Mouse (Mus musculus) CH12.LX (cell line): ENCODE data around the gene Meaf6. TPM values are rescaled to one million over a fixed set of nuclear protein-coding genes. Genes with fewer than 3 reads are reported as not detected.
A peak's percentile ranks its signal among the peaks of the same experiment; 100 is the strongest.

Experiments
- DNase-seq: peaks from one replicate; pipeline ENCODE4 v3.0.0-alpha.2; 2013; ENCODE audit errors: extremely low read depth
- H3K27ac ChIP-seq: 2 replicates; pipeline ENCODE4 v1.5.1; 2012; ENCODE audit warnings: low read depth, mild to moderate bottlenecking, control low read depth, moderate library complexity; ENCODE audit not compliant: insufficient read depth
- H3K27me3 ChIP-seq: replicated peaks from 2 replicates; pipeline ENCODE3; 2012; ENCODE audit warnings: inconsistent platforms
- H3K36me3 ChIP-seq, 2 experiments: replicated peaks in 1 of 2; 2 replicates each; pipeline versions ENCODE3 to v1.6.1; 2012; ENCODE audit warnings: inconsistent platforms in 1 of 2, low read length in 1 of 2, mild to moderate bottlenecking in 1 of 2, mixed read lengths in 1 of 2, moderate library complexity in 1 of 2; ENCODE audit not compliant: control insufficient read depth in 1 of 2, insufficient read depth in 1 of 2
- H3K4me1 ChIP-seq, 2 experiments: 2 replicates each; pipeline ENCODE4 v1.6.1; 2012; ENCODE audit warnings: inconsistent platforms in 1 of 2, moderate library complexity in 1 of 2; ENCODE audit not compliant: insufficient read depth in 2 of 2, control insufficient read depth in 1 of 2
- H3K4me2 ChIP-seq: 2 replicates; pipeline ENCODE4 v1.6.1; 2012; ENCODE audit warnings: low read depth, mild to moderate bottlenecking, control low read depth; ENCODE audit not compliant: poor library complexity, insufficient read depth, severe bottlenecking
- H3K4me3 ChIP-seq, 3 experiments: fragments of 150-350 bp in 1 of 3; sonication (generic) in 1 of 3; replicated peaks in 1 of 3; 2 replicates each; pipeline versions ENCODE3 to v1.5.1; 2011 to 2012; ENCODE audit warnings: low read depth in 2 of 3, low read length in 2 of 3, mild to moderate bottlenecking in 2 of 3, moderate library complexity in 2 of 3, control low read depth in 1 of 3, improper control_type of control experiment in 1 of 3, inconsistent platforms in 1 of 3, mixed read lengths in 1 of 3; ENCODE audit not compliant: poor library complexity in 1 of 3
- H3K79me2 ChIP-seq: replicated peaks from 2 replicates; pipeline ENCODE4 v1.6.1; 2012; ENCODE audit warnings: mild to moderate bottlenecking, moderate library complexity; ENCODE audit not compliant: control insufficient read depth, poor library complexity, insufficient read depth, severe bottlenecking; ENCODE audit errors: extremely low read depth
- H3K9ac ChIP-seq: 2 replicates; pipeline ENCODE4 v1.6.1; 2012; ENCODE audit warnings: low read depth, mild to moderate bottlenecking, control low read depth, moderate library complexity; ENCODE audit not compliant: insufficient read depth
- H3K9me3 ChIP-seq: replicated peaks from 2 replicates; pipeline ENCODE3; 2012; ENCODE audit warnings: low read length, inconsistent platforms, mixed read lengths
- CTCF ChIP-seq, 2 experiments: IDR thresholded peaks in 1 of 2; conservative IDR thresholded peaks in 1 of 2; 2 replicates each; pipeline ENCODE4 v1.5.1; 2011 to 2012; ENCODE audit warnings: low read depth in 2 of 2, low read length in 2 of 2, improper control_type of control experiment in 1 of 2, inconsistent platforms in 1 of 2, mild to moderate bottlenecking in 1 of 2, moderate library complexity in 1 of 2
- E2F4 ChIP-seq: IDR thresholded peaks from 2 replicates; pipeline ENCODE4 v1.6.1; 2011; ENCODE audit warnings: low read depth, low read length, improper control_type of control experiment; ENCODE audit not compliant: insufficient replicate concordance
- ELF1 ChIP-seq: IDR thresholded peaks from 2 replicates; pipeline ENCODE4 v1.6.1; 2014; ENCODE audit warnings: low read depth, mild to moderate bottlenecking, inconsistent platforms, low read length, improper control_type of control experiment
- EP300 ChIP-seq: IDR thresholded peaks from 2 replicates; pipeline ENCODE4 v1.6.1; 2011; ENCODE audit warnings: low read length, improper control_type of control experiment
- ETS1 ChIP-seq: conservative IDR thresholded peaks from 2 replicates; pipeline ENCODE4 v1.6.1; 2012; ENCODE audit warnings: low read depth, mild to moderate bottlenecking, inconsistent platforms, low read length, improper control_type of control experiment, moderate library complexity
- HCFC1 ChIP-seq: IDR thresholded peaks from 2 replicates; pipeline ENCODE4 v1.6.1; 2012; ENCODE audit warnings: low read depth, mild to moderate bottlenecking, inconsistent platforms, low read length, improper control_type of control experiment
- IRF4 ChIP-seq: IDR thresholded peaks from 2 replicates; pipeline ENCODE4 v1.6.1; 2014; ENCODE audit warnings: low read depth, mild to moderate bottlenecking, inconsistent platforms, low read length, improper control_type of control experiment
- JUND ChIP-seq: conservative IDR thresholded peaks from 2 replicates; pipeline ENCODE4 v1.6.1; 2011; ENCODE audit warnings: low read depth, low read length, improper control_type of control experiment
- KAT2A ChIP-seq: IDR thresholded peaks from 2 replicates; pipeline ENCODE4 v1.6.1; 2012; ENCODE audit warnings: low read length, improper control_type of control experiment, inconsistent platforms; ENCODE audit not compliant: insufficient replicate concordance
- MAFK ChIP-seq: IDR thresholded peaks from 2 replicates; pipeline ENCODE4 v1.6.1; 2011; ENCODE audit warnings: low read length, improper control_type of control experiment; ENCODE audit not compliant: insufficient replicate concordance
- MAZ ChIP-seq: IDR thresholded peaks from 2 replicates; pipeline ENCODE4 v1.6.1; 2012; ENCODE audit warnings: low read depth, mild to moderate bottlenecking, inconsistent platforms, low read length, improper control_type of control experiment, moderate library complexity
- MEF2A ChIP-seq: IDR thresholded peaks from 2 replicates; pipeline ENCODE4 v1.6.1; 2014; ENCODE audit warnings: low read depth, mild to moderate bottlenecking, inconsistent platforms, low read length, improper control_type of control experiment, borderline replicate concordance
- MXI1 ChIP-seq: IDR thresholded peaks from 2 replicates; pipeline ENCODE4 v1.6.1; 2011; ENCODE audit warnings: mild to moderate bottlenecking, low read depth, low read length, improper control_type of control experiment
- NRF1 ChIP-seq: IDR thresholded peaks from 2 replicates; pipeline ENCODE4 v1.6.1; 2014; ENCODE audit warnings: low read depth, mild to moderate bottlenecking, inconsistent platforms, low read length, improper control_type of control experiment, moderate library complexity
- RAD21 ChIP-seq: IDR thresholded peaks from 2 replicates; pipeline ENCODE4 v1.6.1; 2011; ENCODE audit warnings: low read depth, mild to moderate bottlenecking, low read length, improper control_type of control experiment, moderate library complexity
- SIN3A ChIP-seq: IDR thresholded peaks from 2 replicates; pipeline ENCODE4 v1.6.1; 2012; ENCODE audit warnings: low read length, improper control_type of control experiment, inconsistent platforms
- SMC3 ChIP-seq: IDR thresholded peaks from 2 replicates; pipeline ENCODE4 v1.6.1; 2011; ENCODE audit warnings: low read depth, low read length, improper control_type of control experiment
- TBP ChIP-seq: conservative IDR thresholded peaks from 2 replicates; pipeline ENCODE4 v1.6.1; 2011; ENCODE audit warnings: low read depth, low read length, improper control_type of control experiment
- TCF12 ChIP-seq: IDR thresholded peaks from 2 replicates; pipeline ENCODE4 v1.6.1; 2014; ENCODE audit warnings: low read depth, mild to moderate bottlenecking, inconsistent platforms, low read length, improper control_type of control experiment
- USF2 ChIP-seq: conservative IDR thresholded peaks from 2 replicates; pipeline ENCODE4 v1.6.1; 2011; ENCODE audit warnings: low read depth, low read length, improper control_type of control experiment
- ZC3H11A ChIP-seq: IDR thresholded peaks from 2 replicates; pipeline ENCODE4 v1.6.1; 2012; ENCODE audit warnings: low read depth, mild to moderate bottlenecking, inconsistent platforms, low read length, improper control_type of control experiment
- ZKSCAN1 ChIP-seq: IDR thresholded peaks from 2 replicates; pipeline ENCODE4 v1.6.1; 2012; ENCODE audit warnings: low read depth, inconsistent platforms, low read length, improper control_type of control experiment, borderline replicate concordance
- ZMIZ1 ChIP-seq: IDR thresholded peaks from 2 replicates; pipeline ENCODE4 v1.6.1; 2012; ENCODE audit warnings: low read depth, mild to moderate bottlenecking, inconsistent platforms, low read length, improper control_type of control experiment
- ZNF384 ChIP-seq: IDR thresholded peaks from 2 replicates; pipeline ENCODE4 v1.6.1; 2012; ENCODE audit warnings: low read depth, low read length, improper control_type of control experiment, inconsistent platforms
- dilution Hi-C: fragments of 300-500 bp; cut with MboI; formaldehyde crosslinking; loops from 2 replicates; pipeline ENCODE4 v1.14.3; 2020; ENCODE audit warnings: low sequenced_read_pairs; ENCODE audit not compliant: extremely low pct_unique_long_range_greater_than_20kb, extremely low pct_ligation_motif_present
- in situ Hi-C: fragments of 300-500 bp; cut with MboI; formaldehyde crosslinking; loops from 3 replicates; pipeline ENCODE4 v1.14.3; 2019; ENCODE audit warnings: low sequenced_read_pairs, low pct_ligation_motif_present, low pct_unique_long_range_greater_than_20kb, mixed read lengths
- polyA plus RNA-seq: library from polyadenylated mRNA; unstranded; fragments of >175 nt; gene quantifications from 2 replicates; pipeline ENCODE4 v1.2.1, GENCODE M21; 2012; ENCODE audit warnings: low read depth; ENCODE audit not compliant: insufficient read length
- total RNA-seq, 2 experiments: library from RNA; depleted of rRNA; stranded (reverse); fragments of 300-350 nt in 1 of 2; fragments of >200 nt in 1 of 2; gene quantifications; 2 replicates each; pipeline ENCODE4 v1.2.3; 2012 to 2014

The Meaf6 gene
- total and polyA plus RNA-seq, 3 experiments = 26.4 to 52.8 (median 29.3) TPM

- DNase-seq = no peak
- Histone ChIP-seq H3K4me2 (no peak overlapping the region), H3K36me3 (peaks cover 34 to 59% of the 10 kb centered on the region in 2 experiments), H3K9me3 (no peaks in the 10 kb centered on the region), H3K9ac (no peak overlapping the region), H3K79me2 (no peaks in the 10 kb centered on the region), H3K27ac (no peak overlapping the region), H3K27me3 (no peaks in the 10 kb centered on the region), H3K4me1 (peaks cover 0 to 6% of the 10 kb centered on the region in 2 experiments; a peak in 2 of 4 replicates), H3K4me3 (no peak overlapping the region)
- dilution Hi-C loops (loop anchor here (25.0 kb wide), 1 partner anchor 96 kb away; no protein-coding TSS in a partner anchor), in situ Hi-C loops (loop anchor here (25.0 kb wide), 1 partner anchor 296 kb away; no protein-coding TSS in a partner anchor)
- TF ChIP-seq MAZ (no peak), ELF1 (no peak), RAD21 (no peak), KAT2A (no peak), CTCF (conservative IDR thresholded peaks at IDR 0.05 in 1 of 2, IDR thresholded peaks at IDR 0.05 in 1 of 2; ENCODE audit: low read depth in 2 of 2, low read length in 2 of 2) (no peak), JUND (no peak), ZMIZ1 (no peak), E2F4 (no peak)
- TF ChIP-seq, all 38 proteins: peak for 0
Measured at GRCm38 (mm10) chr4:125058033-125058432, 26.9 kb upstream of the Meaf6 start.

GRCm38 (mm10) chr4:125059025-125059424 is 25.9 kb upstream of the Meaf6 start:
- no peaks in the 10 kb centered on the region for H3K79me2 ChIP-seq
- peaks cover 25 to 49% of the 10 kb centered on the region in 2 experiments for H3K36me3 ChIP-seq
- dilution Hi-C loops = loop anchor here (25.0 kb wide), 1 partner anchor 97 kb away; no protein-coding TSS in a partner anchor
- no peak overlapping the region for H3K4me3 ChIP-seq
- no peak overlapping the region for H3K9ac ChIP-seq
- in situ Hi-C loops = loop anchor here (25.0 kb wide), 1 partner anchor 297 kb away; no protein-coding TSS in a partner anchor
- H3K27me3 ChIP-seq = no peaks in the 10 kb centered on the region
- peak; percentile 42 for DNase-seq
- peak overlapping the region; percentile 9; the same call in 1 of the 2 replicates for H3K4me2 ChIP-seq
- H3K9me3 ChIP-seq = no peaks in the 10 kb centered on the region
- TF ChIP-seq MEF2A (no peak), CTCF (conservative IDR thresholded peaks at IDR 0.05 in 1 of 2, IDR thresholded peaks at IDR 0.05 in 1 of 2; ENCODE audit: low read depth in 2 of 2, low read length in 2 of 2) (peak; percentile 12 to 82; a peak in 2 of 4 replicates), ETS1 (no peak), SIN3A (no peak), MAFK (no peak), RAD21 (peak; percentile 80), SMC3 (peak; percentile 73), NRF1 (no peak), ZC3H11A (no peak), TBP (no peak), HCFC1 (no peak), IRF4 (no peak), MXI1 (no peak), MAZ (no peak), JUND (no peak), ZNF384 (no peak), ZKSCAN1 (no peak), USF2 (no peak), TCF12 (no peak), E2F4 (no peak), EP300 (no peak)
- TF ChIP-seq, all 38 proteins: peak for 3
- no peak overlapping the region for H3K27ac ChIP-seq
- peaks cover 10 to 15% of the 10 kb centered on the region in 2 experiments for H3K4me1 ChIP-seq
